Mouse (Mus musculus) midbrain, postnatal 0 days (tissue): ENCODE measurements at regions not wholly inside any gene's neighbourhood (a gene's known extent, or its start where the extent isn't known, plus 50 kb on each side); places are given as distances from the start of the nearest gene placed in this dataset.
"Not testable (repeated sequence)": the region's sequence is repeated elsewhere in the genome, so short reads cannot be mapped to it uniquely, and the experiment has no call there.

Experiments
- ATAC-seq: fragments of 200-750 bp; cut with Nextera tagmentation; 2 replicates; pipeline ENCODE4 v1.8.0; 2017; ENCODE audit warnings: moderate number of reproducible peaks, mild to moderate bottlenecking, moderate TSS enrichment, moderate library complexity; ENCODE audit not compliant: low FRiP score
- DNase-seq: peaks from one replicate; pipeline ENCODE4 v3.0.0-alpha.2; 2015; ENCODE audit warnings: low spot score
- H3K27ac ChIP-seq: fragments of 300-500 bp; sonication (generic); 2 replicates; pipeline ENCODE4 v1.5.1; 2014; ENCODE audit warnings: low read depth, mild to moderate bottlenecking, low read length, mixed read lengths
- H3K27me3 ChIP-seq: fragments of 300-500 bp; sonication (generic); 2 replicates; pipeline ENCODE4 v1.6.1; 2014; ENCODE audit warnings: low read length, control low read depth, mixed read lengths; ENCODE audit not compliant: insufficient read depth
- H3K36me3 ChIP-seq: fragments of 300-500 bp; sonication (generic); 2 replicates; pipeline ENCODE4 v1.6.1; 2014; ENCODE audit warnings: low read length, control low read depth, mixed read lengths; ENCODE audit not compliant: insufficient read depth
- H3K4me1 ChIP-seq: fragments of 300-500 bp; sonication (generic); 2 replicates; pipeline ENCODE4 v1.6.1; 2014; ENCODE audit warnings: mild to moderate bottlenecking, control low read depth, antibody characterized with exemption, low read length, mixed read lengths; ENCODE audit not compliant: insufficient read depth
- H3K4me2 ChIP-seq: fragments of 300-500 bp; sonication (generic); 2 replicates; pipeline ENCODE4 v1.6.1; 2014; ENCODE audit warnings: low read depth, mild to moderate bottlenecking, low read length, mixed read lengths; ENCODE audit not compliant: poor library complexity, severe bottlenecking
- H3K4me3 ChIP-seq: fragments of 300-500 bp; sonication (generic); 2 replicates; pipeline ENCODE4 v1.5.1; 2014; ENCODE audit warnings: low read depth, mild to moderate bottlenecking, low read length, moderate library complexity
- H3K9ac ChIP-seq: fragments of 300-500 bp; sonication (generic); replicated peaks from 2 replicates; pipeline ENCODE4 v1.6.1; 2014; ENCODE audit warnings: mild to moderate bottlenecking, low read length, moderate library complexity, mixed read lengths; ENCODE audit not compliant: poor library complexity, severe bottlenecking
- H3K9me3 ChIP-seq: fragments of 300-500 bp; sonication (generic); 2 replicates; pipeline ENCODE4 v1.6.1; 2016; ENCODE audit warnings: low read length, control low read depth
- CTCF ChIP-seq: IDR thresholded peaks from 2 replicates; pipeline ENCODE4 v1.5.1; 2016; ENCODE audit warnings: antibody characterized with exemption, mild to moderate bottlenecking
- WGBS: fragments of 180-500 bp; shearing (Covaris S2); extraction: QIAGEN DNeasy Blood & Tissue Kit; methylation state at CpG from one replicate; pipeline ENCODE4 v1.1.7; 2014; 5-methylcytosine and 5-hydroxymethylcytosine counted together

DNA sequence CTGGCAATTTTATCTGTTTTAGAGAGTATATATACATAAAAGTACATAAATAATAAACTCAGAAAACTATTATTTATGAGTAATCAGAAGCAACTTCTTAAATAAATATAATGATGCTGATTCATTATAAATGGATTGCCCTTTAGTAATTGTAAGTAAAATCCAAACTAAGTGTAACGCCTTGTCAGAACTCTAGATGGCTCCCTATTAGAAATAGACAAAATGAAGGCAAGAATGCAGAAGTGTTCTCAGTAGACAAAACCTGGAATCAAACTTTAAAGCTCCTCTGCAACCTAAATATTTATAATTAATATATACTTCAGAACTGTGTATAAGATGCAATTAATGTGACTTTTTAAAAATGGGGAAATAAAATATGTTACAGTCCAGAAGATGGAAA, 73.4 kb upstream of the Lipo1 start:
- H3K9me3 ChIP-seq: no peaks in the 10 kb centered on the region
- H3K4me2 ChIP-seq: no peak overlapping the region
- H3K4me3 ChIP-seq: no peak overlapping the region
- no peaks in the 10 kb centered on the region for H3K27me3 ChIP-seq
- H3K4me1 ChIP-seq: no peaks in the 10 kb centered on the region
- TF ChIP-seq CTCF: peak; percentile 27
- no peak overlapping the region for H3K9ac ChIP-seq
- ATAC-seq (no peak), DNase-seq (no peak)
- H3K36me3 ChIP-seq: no peaks in the 10 kb centered on the region
- 61% methylated on average over 1 of the region's 1 CpGs for WGBS
- H3K27ac ChIP-seq: no peak overlapping the region

GRCm38 (mm10) chr19:33851061-33851460, 63.8 kb upstream of the Lipo1 start:
- H3K36me3 ChIP-seq: no peaks in the 10 kb centered on the region

GRCm38 (mm10) chr19:33850611-33851010, 63.4 kb upstream of the Lipo1 start:
- Histone ChIP-seq H3K4me2 (no peak overlapping the region), H3K36me3 (no peaks in the 10 kb centered on the region), H3K9me3 (no peaks in the 10 kb centered on the region), H3K27me3 (no peaks in the 10 kb centered on the region), H3K4me1 (no peaks in the 10 kb centered on the region), H3K4me3 (no peak overlapping the region), H3K27ac (no peak overlapping the region), H3K9ac (no peak overlapping the region)
- ATAC-seq (no peak), DNase-seq (no peak)
- no peak for TF ChIP-seq CTCF

More at GRCm38 (mm10) chr19:33851061-33851460, 63.8 kb upstream of the Lipo1 start:
- 53% methylated on average over 4 of the region's 4 CpGs for WGBS
- Histone ChIP-seq H3K4me1 (no peaks in the 10 kb centered on the region), H3K4me3 (no peak overlapping the region), H3K9ac (no peak overlapping the region), H3K27ac (no peak overlapping the region), H3K27me3 (no peaks in the 10 kb centered on the region), H3K4me2 (no peak overlapping the region), H3K9me3 (no peaks in the 10 kb centered on the region)
- no peak for TF ChIP-seq CTCF
- ATAC-seq: no peak
- no peak for DNase-seq

DNA sequence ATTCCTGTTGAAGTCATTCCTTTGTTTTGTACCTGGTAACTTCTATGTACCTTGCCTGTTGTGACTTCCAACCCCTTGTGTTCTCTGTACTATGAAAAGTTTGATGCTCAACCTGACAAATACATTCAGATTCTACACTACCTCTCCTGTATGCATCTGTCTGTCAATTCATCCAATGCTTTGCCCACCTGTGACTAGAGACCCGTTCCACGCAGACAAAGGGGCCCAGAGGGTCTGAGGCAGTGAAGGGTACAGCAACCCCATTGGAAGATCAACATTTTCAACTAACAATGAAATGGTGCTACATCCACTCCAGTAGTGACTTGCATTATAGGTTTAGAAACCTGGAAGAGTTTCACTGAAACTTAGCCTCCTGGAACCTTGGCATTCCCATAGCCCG, 62.9 kb upstream of the Lipo1 start:
- ATAC-seq, DNase-seq, H3K36me3 ChIP-seq, H3K27me3 ChIP-seq, H3K9ac ChIP-seq, H3K4me3 ChIP-seq, H3K27ac ChIP-seq, H3K9me3 ChIP-seq, H3K4me2 ChIP-seq, H3K4me1 ChIP-seq: not testable (repeated sequence)
- 89% methylated on average over 3 of the region's 3 CpGs for WGBS

GRCm38 (mm10) chr19:33849291-33850044, 62.2 kb upstream of the Lipo1 start:
- H3K27ac ChIP-seq, H3K27me3 ChIP-seq, H3K36me3 ChIP-seq, ATAC-seq, DNase-seq, H3K4me2 ChIP-seq, H3K9ac ChIP-seq, H3K4me1 ChIP-seq, H3K4me3 ChIP-seq, H3K9me3 ChIP-seq: not testable (repeated sequence)
- 78% methylated on average over 6 of the region's 6 CpGs for WGBS
